Mouse (Mus musculus) spleen, postnatal 36 days (tissue): ENCODE results near the gene Chrnb1.

Source experiments
- DNase-seq, 2 experiments: peaks; one replicate each; pipeline ENCODE4 v3.0.0; 2022; ENCODE audit warnings: low spot score in 2 of 2, mixed read lengths in 1 of 2

Gene Chrnb1

DNA sequence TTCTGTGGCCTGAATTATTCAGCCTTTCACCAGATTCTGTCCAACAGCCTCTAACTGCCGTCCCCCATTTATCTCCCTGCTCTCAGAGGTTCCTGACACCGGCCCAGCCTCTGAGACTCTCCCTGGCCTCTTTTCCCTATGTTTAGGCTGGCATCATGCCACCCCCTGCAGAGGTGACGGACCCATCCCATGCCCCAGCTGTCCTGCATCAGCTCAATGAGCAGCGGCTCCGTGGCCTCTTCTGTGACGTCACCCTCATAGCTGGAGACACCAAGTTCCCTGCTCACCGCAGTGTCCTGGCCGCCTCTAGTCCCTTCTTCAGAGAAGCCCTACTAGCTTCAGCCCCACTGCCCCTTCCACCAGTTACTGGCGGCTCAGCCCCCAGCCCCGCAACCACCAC lies 20.0 kb downstream of the Chrnb1 start:
- no peak for DNase-seq

DNA sequence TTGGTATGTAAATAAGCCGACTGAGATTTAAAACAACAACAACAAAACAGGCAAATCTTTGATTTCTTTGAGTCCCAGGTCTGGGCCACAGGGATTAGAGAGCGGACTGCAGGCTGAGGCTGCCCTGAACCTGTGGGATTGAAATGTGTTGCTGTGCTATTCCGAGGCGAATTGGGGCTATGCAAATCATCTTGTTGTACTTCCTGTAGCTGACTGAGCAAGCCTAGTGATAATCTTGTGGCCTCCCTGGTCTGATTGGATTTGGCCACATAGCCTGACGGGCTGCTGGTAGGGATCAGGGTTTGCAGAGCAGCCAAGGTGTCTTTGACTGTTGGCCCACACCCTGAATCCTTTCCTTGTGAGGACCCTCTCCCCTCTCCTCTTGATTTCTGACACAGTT lies 20.8 kb downstream of the Chrnb1 start:
- peak; percentile 37 to 45 for DNase-seq

DNA sequence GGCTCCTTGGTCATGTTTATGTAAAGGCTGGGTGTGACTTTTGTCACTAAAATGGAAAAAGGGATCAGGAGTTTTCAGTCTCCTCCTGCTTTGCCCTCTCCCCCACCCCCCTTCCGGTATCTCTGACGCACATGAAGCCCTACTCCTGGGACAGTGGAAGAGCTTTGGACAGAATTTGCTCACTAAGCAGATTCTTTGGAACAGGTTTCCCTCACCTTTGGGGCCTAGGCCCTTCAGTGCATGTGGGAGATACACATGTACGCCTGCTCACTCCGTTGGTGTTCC lies 28.2 kb downstream of the Chrnb1 start:
- no peak for DNase-seq

DNA sequence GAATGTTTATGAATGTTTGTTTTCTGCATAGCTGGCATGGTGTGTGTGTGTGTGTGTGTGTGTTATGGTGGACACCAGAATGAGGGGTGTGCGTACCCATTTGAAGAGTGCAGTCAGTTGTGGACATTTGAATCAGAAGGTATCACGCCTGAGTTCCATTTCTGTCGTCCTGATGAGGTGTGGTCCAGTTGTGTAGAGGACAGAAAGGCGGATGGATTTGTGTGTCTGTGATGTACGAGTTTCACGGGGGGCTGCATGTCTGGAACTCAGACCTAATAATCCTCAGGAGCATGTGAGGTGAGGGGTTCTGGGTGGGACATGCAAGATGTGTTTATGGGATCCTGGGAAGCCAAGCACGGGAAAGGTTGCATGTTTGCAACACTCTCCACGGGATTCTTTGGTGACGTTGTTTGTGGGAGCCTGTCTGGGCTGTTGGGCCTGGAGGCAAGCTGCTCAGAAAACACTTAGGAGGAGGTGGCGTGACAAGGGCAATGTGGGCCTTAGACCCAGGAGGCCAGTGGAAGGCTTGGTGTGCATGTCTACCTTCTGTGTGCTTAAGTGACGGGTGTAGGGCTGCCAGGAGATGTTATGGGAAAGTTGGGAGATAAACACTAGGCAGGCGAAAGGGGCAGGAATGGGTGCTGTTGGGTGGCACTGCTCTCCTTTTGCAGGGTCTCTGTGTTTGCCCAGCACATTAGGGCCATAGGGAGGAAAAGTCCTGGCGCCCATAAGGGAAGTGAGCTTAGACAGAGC lies 28.7 kb downstream of the Chrnb1 start:
- no peak for DNase-seq

DNA sequence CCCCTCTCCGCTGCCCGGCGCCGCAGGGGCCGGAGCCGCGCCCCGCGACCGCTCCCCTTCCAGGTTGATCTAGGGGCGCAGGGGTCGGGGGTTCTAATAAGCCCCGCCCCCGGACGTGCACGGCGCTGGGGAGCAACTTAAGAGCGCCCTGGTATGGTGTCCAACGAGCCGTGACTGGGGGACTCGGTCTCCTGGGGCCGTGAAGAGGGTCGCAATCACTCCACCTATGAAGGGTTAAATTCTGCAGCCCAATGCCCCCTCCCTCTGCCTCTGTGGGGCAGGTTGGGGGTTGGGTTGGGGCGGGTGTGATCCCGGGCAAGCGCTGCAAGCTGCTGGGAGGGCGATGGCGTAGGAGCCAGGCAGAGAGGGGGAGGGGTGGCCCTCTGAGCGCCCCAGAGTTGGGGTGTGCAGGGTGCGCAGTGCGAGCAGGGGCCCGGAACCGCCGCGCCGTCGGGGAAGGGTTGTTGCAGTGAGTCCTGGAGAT lies 29.6 kb downstream of the Chrnb1 start:
- DNase-seq, result peak; percentile 71 to 77

DNA sequence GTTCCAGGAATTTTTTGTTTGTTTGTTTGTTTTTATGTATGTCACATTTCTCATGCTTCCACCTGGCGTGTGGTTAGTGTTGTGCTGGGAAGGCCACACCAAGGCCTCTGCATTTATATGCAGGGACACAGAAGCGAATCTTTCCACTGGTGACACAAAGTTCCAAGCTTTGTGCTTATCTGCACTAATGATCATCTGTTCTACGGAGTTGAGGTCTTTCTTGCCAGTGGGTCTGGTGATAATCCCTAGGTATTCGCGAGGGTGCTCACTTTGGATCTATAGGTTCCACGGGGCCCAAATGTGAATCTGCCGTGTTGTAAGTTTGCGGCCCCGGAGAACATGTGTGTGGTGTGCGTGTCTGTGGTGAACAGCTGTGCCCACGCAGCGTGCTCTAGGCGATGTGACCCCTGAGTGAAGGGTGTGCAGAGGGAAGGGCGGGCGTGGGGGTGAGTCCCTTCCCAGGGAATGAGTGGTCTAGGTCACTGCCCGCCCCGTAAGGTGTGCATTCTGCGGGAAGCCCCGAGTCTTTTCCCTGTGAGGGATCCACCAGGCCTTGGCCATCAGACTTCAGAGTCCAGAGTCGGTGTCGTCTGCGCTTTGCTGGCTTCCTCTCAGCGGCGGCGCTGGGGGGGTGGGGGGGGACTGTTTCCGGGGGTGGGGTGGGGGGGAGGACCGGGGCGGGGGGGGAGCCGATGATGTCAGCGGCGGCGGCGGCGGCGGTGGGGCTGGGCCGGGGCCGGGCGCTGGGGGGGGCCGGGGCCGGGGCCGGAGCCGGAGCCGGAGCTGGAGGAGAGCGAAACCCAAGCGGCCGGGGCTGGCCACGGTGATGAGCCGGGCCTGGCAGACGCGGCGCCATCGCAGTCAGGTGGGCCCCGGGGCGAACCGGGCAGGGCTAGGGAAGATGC lies 30.3 kb downstream of the Chrnb1 start, which contains the start of gene Zbtb4:
Zbtb4 (plus strand) TSS at position 692 of the 905 bp plus-strand sequence.
- DNase-seq, result peak; percentile 45 to 50

DNA sequence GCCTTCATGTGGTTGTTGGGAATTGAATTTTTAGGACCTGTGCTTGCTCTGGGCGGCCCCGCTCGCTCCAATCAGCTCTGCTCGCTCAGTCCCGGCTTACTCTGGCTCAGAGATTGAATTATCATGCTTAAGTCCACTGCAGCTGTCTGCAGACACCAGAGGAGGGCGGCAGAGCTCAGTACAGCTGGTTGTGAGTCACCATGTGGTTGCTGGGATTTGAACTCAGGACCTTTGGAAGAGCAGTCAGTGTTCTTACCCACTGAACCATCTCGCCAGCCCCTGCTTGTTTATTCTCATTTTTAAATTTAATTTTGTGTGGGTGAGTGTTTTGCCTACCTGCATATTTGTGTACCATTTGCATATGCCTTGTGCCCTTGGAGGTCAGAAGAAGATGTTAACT lies 32.2 kb downstream of the Chrnb1 start:
- DNase-seq, result no peak

DNA sequence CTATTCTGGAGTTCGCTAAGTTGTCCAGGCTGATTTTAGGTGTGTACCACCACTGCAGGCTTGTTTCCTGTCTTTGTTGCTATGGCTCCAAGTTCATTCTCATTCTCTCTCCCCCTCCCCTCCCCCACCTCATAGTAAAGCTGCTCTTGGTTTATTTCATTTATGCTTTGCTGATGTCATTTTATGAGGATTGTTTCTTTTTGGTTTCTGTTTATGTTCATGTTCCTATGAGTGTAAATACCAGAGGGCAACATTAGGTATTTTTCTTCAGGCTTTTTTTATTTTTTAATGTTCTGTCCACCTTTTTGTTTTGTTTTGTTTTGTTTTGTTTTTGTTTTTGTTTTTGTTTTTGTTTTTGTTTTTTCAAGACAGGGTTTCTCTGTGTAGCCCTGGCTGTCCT lies 33.9 kb downstream of the Chrnb1 start, which contains the start of gene Slc35g3:
Slc35g3 (minus strand) TSS at position 101 of the 400 bp plus-strand sequence.
- DNase-seq, result no peak

DNA sequence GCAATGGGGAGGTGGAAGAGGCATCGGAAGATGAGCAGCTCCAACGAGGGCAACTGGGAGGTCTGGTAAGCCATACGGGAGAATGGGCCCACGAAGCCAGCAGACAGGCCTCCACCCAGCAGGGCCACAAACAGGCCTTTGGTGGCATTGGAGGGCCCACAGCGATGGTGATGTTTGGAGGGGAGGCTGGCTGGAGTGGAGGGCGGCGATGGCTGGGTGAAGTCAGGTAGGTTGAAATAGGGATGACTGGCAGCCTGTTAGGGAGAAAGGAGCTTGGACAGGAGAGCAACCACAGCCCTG lies 34.9 kb downstream of the Chrnb1 start:
- no peak for DNase-seq

DNA sequence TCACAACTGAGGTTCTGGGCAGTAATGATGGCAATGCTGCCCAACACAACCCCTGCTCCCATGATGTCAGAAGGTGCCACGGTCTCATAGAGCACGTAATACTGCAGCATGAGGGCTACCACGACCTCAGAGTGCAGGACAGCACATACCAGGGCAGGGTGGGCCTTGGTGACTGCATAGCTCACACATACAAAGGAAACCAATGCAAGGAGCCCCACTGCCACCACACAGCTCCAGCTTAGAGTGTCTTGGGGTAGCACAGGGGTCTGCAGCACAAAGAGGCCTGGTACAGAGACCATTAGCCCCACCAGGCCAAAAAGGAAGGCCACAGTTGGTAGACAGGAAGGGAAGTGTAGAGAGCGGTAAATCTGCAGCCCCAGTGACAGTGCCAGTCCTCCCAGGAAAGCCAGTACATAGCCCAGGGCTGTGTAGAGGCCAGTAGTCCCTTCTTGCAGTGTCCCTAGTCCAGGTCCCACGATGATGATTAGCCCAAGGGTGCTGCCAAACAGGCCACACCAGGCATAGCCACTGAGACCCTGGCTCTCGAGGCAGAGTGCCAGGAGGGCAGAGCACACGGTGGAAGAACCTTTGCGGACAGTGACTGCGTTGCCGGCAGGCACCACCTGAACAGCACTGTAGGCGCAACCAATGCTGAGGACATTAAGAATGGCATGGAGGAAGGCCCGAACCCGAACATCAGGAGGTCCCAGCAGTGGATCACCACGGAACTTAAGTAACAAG lies 35.4 kb downstream of the Chrnb1 start:
- no peak for DNase-seq

DNA sequence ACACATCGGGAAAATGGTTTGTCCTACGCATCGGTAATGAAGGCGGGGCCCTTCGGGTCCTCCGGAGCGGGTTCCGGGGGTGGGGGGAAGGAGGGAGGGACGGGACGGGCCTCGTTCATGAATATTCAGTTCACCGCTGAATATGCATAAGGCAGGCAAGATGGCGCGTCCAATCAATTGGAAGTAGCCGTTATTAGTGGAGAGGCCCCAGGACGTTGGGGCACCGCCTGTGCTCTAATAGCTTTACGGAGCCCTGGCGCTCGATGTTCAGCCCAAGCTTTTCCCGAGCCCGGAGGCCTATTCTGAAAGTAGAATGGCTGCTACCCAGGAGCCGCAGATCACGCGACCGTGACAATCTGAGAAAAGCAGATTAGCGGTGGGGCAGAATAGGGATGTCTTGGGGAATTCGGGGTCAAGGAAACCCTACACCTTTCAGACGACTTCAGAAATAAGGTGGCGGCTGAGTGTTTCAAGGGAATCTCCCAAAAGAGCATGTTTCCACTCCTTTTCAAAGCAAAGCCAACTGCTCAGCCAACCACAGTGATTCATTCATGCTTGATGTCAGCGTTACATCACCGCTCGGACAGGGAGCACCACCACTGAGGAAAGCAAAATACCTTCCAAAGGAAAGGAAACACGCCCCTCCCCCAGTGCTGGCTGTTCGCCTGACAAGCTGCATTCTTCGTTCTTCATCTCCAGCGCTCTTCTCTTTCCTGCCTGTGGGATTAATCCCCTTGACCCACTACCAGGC lies 36.6 kb downstream of the Chrnb1 start:
- DNase-seq, result peak; percentile 90 to 92

DNA sequence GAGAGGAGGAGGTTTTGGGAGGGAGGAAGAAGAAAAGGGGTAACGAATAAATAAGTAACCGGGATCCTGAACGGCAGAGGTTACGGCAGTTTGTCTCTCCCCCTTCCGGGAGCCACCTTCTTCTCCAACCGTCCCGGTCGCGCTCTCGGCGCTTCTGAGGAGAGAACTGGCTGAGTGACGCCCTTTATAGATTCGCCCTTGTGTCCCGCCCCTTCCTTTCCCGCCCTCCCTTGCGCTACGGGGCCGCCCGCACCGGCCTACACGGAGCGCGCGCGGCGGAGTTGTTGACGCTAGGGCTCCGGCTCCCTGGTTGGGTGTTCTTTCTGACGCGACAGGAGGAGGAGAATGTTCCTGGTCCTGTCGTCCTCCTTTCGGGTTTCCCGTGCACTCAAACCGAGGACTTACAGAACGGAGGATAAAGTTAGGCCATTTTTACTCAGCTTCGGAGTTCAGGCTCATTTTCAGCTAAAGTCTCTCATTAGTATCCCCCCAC lies 37.2 kb downstream of the Chrnb1 start, which contains the start of gene Polr2a:
Polr2a (minus strand) TSS at position 160 of the 493 bp plus-strand sequence.
- peak; percentile 96 to 97 for DNase-seq

DNA sequence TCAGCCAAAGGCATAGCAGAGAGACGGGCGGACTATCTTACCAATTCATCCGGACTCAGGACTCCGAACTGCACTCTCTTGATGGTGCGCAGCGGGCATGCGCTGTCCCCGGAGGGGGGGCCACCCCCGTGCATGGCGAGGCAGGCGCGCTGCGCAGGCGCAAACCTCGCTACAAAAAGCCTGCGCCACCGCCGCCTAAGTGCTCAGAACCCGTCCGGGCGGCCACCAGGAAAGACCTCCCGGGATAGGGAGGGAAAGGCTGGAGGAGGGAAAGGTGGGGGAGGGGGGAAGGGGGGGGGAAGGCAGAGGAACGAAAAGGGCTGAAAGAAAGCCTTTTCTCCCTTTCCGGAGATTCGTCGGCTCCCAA lies 37.7 kb downstream of the Chrnb1 start:
- DNase-seq, result peak; percentile 95 to 96

DNA sequence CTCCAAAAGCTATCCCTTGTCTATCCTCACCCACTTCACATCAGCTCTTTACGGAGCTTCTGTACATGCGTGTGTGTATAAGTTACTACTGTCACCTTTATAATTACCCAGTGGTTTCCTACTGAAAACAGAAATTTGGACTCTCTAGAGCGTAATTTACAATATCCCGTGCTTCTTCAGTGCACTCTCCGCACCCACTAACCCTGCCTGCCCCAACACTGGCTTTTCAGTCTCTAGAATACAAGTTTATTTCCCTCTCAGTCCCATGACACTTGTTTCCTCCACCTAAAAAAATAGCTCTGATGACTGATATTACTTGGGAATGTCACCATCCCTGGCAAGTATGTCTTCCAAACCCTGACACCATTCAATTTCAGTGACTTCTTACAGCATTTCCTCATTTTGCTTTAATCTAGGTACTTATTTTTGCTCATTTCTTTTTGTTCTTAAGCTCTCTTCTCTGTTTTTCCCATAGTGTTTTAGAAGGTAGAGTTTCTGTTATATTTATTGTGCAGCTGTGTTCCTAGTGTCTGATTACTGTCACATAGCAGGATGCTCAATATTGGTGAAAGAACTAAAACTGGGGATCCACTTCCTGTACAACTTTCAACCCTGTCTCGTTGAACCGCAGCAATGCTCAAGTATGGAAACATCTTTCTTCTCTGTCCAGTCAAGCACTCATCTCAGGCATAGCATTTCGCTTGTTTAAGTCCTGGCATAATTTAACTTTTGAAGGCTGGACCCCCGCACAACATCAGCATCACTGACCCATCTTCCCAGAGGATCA lies 38.2 kb downstream of the Chrnb1 start:
- no peak for DNase-seq

DNA sequence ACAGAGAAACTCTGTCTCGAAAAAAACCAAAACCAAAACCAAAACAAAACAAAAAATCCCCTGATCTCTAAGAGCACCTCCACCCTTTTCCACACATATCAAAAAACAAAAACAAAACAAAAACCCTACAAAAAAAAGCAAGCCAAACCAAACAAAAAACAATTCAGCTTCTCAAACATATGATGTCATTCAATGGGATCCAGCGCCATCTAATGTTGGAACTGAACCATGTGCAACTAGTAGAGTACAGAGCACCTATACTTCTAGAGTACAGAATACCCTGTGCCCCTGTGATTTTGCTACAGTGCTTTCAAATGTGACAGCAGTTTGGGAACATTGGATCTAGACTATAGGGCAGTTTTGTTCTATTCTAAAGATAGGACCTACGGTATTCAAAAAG lies 41.0 kb downstream of the Chrnb1 start:
- peak; percentile 32 to 58 for DNase-seq

DNA sequence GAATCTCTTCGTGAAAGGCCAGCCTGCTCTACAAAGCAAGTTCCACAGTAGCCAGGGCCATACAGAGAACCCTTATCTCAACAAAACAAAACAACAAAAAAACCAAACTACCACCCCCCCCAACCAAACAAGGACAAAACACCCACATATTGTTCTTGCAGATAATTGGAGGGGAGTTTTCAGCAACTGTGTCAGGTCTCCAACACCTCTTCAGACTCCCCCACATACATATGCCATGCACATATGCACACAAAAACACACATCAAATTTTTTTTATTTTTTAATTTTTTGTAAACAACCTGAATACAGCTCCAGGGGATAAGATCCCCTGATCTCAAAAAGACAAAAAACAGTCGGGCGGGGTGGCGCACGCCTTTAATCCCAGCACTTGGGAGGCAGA lies 41.5 kb downstream of the Chrnb1 start:
- DNase-seq, result no peak

DNA sequence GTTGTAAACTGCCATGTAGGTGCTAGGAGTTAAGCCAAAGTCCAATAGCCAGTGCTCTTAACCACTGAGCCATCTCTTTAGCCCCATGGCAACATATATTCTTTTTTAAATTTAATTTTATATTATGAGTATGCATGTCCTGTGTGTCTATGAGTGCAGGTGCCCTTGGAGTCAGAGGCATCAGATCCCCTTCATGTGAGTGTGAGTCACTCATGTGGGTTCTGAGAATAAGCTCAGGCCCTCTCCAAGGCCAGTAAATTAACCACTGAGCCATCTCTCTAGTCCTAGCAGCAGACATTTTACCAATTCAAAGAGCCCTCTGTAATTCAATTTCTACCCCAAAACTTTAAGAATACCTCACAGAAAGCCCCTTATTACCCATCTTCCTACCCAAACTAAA lies 43.1 kb downstream of the Chrnb1 start:
- DNase-seq, result no peak

DNA sequence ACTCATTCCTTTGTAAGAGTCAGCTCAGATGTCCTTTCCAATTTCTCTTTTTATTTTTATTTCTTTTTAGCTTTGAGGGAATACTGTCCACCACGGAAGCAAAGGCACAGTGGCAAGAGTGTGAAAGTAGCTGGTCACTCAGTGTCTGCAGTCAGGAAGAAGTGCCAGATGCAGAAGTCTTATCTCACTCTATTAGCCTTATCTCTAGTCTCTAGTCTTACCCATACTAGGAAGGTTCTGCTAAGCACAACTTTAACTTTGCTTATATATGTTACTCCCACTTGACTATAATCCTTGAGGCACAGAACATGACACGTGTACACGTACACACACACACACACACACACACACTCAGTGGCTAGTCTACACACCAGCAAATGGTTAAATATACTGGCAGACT lies 44.1 kb downstream of the Chrnb1 start:
- no peak for DNase-seq
